Mouse (Mus musculus): ENCODE data around the gene Cdca4. TPM values are rescaled to one million over a fixed set of nuclear protein-coding genes. Genes with fewer than 3 reads are reported as not detected.
"Not testable (repeated sequence)": the region's sequence is repeated elsewhere in the genome, so short reads cannot be mapped to it uniquely, and the experiment has no call there.

Gene Cdca4
- total RNA-seq, 2 experiments from 2014 or later = 11.5 TPM

GRCm38 (mm10) chr12:112832411-112832810, 3.2 kb upstream of the Cdca4 start:
- intact Hi-C loops (cut with DNase I) = no loop called here
- no peak for DNase-seq (ENCODE audit: extremely low spot score in 1 of 2, low spot score in 2 of 2)

DNA sequence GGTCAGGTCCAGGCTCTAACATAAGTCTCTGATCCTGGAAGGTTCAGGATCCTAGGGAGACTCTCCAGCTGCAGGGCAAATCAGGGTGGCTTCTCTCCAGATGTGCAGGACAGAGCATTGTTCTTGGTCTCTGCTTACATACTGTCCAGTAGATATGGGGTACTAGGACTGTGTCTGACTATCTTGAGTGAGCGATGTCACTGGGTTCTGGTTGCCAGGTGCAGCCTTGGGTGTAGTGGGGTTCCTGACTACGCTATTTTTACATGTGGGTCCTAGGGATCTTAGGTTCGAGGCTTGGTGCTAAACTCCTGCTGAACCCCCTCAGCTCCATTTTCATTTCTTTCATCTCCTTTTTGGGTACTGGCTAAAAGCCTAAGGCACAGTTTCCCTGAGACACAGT, 1.3 kb upstream of the Cdca4 start:
- intact Hi-C loops (cut with DNase I) = no loop called here
- no peak for DNase-seq (ENCODE audit: extremely low spot score in 1 of 2, low spot score in 2 of 2)

GRCm38 (mm10) chr12:112830141-112830540, 918 bp upstream of the Cdca4 start:
- no peak for DNase-seq (ENCODE audit: extremely low spot score in 1 of 2, low spot score in 2 of 2)
- intact Hi-C loops (cut with DNase I) = no loop called here

DNA sequence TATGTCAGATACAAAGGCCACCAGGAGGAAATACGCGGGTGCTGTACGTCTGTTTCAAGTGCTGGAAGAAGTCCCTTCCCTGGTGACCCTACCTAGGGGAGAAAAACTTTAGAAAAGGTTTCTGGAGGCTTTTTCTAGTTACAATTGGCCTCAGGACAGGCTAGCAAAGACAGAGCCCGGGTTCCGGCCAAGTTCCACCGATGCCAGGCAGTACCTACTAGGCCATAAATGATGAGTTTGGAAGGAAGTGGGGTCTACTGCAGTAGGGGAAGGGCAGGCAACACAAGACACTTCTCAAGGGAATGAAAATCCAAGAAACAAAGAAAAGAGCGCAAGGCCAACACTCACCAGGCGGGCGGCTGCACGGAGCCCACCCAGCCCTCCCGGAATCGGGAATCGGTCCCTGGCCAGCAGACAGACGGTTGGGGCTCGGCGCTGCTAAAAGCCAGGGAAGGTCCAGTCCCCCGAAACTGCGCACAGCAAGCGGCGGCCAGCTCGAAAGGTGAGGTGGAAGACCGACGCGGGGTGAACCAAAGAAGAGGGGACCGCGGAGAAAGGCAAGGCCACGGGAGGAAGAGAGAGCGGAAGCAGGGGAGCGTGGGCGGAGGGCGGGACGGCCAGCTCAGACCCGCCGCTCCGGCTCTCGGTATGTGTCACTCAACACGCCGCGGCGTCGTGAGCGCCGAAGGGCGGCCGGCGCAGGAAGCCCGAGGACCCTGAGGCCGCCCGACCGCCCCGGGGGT, 551 bp downstream of the Cdca4 start:
- peak in 1 of 2 experiments; percentile 89 for DNase-seq (ENCODE audit: extremely low spot score in 1 of 2, low spot score in 2 of 2)
- intact Hi-C loops (cut with DNase I) = no loop called here

- DNase-seq (ENCODE audit: extremely low spot score in 1 of 2, low spot score in 2 of 2) = no peak
- intact Hi-C loops (cut with DNase I) = no loop called here
Measured at GRCm38 (mm10) chr12:112825901-112826300, 3.3 kb downstream of the Cdca4 start.

DNA sequence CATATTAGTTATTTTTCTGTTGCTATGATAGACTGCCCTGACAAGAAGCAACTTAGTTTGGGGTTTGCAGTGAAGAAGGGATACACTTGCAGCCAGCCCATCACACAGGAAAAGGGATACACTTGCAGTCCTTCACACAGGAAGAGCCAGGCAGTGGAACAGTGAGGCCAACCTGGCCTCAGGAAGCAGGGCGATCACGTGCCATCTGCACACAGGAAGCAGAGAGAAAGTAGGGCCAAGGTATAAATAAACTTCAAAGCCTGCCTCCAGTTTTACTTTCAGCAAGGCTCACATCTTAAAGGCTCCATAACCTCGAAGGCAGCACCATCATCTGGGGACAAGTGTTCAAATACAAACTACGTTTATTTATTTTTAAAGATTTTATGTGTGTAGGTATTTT, 6.0 kb downstream of the Cdca4 start:
- intact Hi-C loops (cut with DNase I) = no loop called here
- DNase-seq (ENCODE audit: extremely low spot score in 1 of 2, low spot score in 2 of 2) = peak in 1 of 2 experiments; percentile 19

GRCm38 (mm10) chr12:112822676-112823075, 6.5 kb downstream of the Cdca4 start:
- intact Hi-C loops (cut with DNase I) = no loop called here
- DNase-seq (ENCODE audit: extremely low spot score in 1 of 2, low spot score in 2 of 2) = peak in 1 of 2 experiments; percentile 14

- intact Hi-C loops (cut with DNase I) = no loop called here
- DNase-seq (ENCODE audit: extremely low spot score in 1 of 2, low spot score in 2 of 2) = no peak
Measured at GRCm38 (mm10) chr12:112821974-112822373, 7.2 kb downstream of the Cdca4 start.

- no peak for DNase-seq (ENCODE audit: extremely low spot score in 1 of 2, low spot score in 2 of 2)
- intact Hi-C loops (cut with DNase I) = no loop called here
Measured at GRCm38 (mm10) chr12:112821216-112821615, 8.0 kb downstream of the Cdca4 start.

DNA sequence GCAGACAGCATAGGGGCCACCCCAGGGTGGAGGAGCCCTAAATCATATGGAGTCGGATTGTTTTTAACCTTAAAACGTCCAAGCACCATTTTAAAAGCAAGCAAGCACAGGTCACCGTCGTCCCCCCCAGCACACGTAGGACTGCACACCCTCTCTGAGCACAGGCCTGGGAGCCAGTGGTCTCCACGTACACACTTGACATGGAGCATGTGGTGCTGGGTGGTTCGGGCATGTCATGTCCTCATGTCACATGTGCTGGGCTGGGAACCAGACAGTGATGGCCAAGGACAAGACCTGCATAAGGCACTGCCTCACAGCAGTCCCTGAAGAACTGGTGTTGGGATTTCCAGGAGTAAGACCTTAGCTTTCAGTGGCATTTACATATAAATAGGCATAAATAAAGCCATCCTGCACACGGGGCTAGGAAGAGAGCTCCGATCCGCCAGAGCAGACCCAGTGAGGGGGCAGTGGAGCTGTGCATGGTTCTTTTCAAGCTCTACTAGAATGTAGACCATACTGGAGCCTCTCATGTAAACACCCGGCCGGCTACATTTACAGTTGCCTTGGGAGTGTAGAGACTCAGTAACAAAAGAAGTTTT, 8.7 kb downstream of the Cdca4 start:
- intact Hi-C loops (cut with DNase I) = no loop called here
- peak in 1 of 2 experiments; percentile 23 for DNase-seq (ENCODE audit: extremely low spot score in 1 of 2, low spot score in 2 of 2)

DNA sequence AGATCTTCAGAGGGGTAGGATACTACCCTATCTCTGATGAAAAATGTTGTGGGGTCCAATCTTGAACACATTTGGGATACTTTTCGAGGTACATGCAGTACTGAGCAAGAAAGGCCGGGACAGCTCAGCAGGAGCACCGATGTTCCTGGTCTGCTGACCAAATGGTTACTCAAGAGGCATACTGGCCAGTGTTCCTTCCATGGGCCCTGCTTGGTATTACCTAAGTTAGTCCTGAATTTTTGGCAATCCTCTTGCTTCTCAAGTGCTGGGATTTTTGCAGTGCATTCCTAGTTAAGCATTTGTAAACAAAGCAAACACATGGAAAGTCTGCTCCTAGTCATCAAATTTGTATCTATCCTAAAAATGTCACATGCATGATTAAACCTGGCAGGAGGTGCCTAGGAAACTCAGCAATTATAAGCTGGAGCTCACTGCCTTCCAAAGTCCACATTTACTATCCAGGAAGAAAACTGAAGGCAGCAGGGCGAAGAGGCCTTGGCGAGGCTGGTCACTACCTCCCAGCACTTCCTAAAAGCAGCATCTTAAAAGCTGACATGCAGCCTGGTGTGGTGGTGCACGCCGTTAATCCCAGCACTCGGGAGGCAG, 10.1 kb downstream of the Cdca4 start:
- peak in 1 of 2 experiments; percentile 8 for DNase-seq (ENCODE audit: extremely low spot score in 1 of 2, low spot score in 2 of 2)
- intact Hi-C loops (cut with DNase I) = no loop called here

DNA sequence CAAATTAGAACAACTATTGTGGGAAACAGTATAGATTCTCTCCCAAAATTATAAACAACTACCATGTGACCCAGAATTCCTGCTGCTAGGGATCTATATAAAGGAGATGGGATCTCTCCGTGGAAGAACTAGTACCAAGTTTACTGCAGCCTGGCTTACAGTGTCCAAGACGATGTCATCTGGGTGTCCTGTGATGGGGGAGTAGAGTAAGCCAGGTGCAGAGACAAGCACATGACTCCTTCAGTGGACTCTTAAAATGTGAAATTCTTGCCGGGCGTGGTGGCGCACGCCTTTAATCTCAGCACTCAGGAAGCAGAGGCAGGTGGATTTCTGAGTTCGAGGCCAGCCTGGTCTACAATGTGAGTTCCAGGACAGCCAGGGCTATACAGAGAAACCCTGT, 12.4 kb downstream of the Cdca4 start:
- DNase-seq (ENCODE audit: extremely low spot score in 1 of 2, low spot score in 2 of 2) = peak in 1 of 2 experiments; percentile 11
- intact Hi-C loops (cut with DNase I) = not testable (repeated sequence)

GRCm38 (mm10) chr12:112816294-112816693, 12.9 kb downstream of the Cdca4 start:
- DNase-seq (ENCODE audit: extremely low spot score in 1 of 2, low spot score in 2 of 2) = peak; percentile 52 to 58
- intact Hi-C loops (cut with DNase I) = no loop called here

GRCm38 (mm10) chr12:112814682-112815470, 14.3 kb downstream of the Cdca4 start:
- intact Hi-C loops (cut with DNase I) = no loop called here
- peak in 1 of 2 experiments; percentile 17 for DNase-seq (ENCODE audit: extremely low spot score in 1 of 2, low spot score in 2 of 2)

GRCm38 (mm10) chr12:112813370-112813769, 15.9 kb downstream of the Cdca4 start:
- DNase-seq (ENCODE audit: extremely low spot score in 1 of 2, low spot score in 2 of 2) = peak in 1 of 2 experiments; percentile 18
- intact Hi-C loops (cut with DNase I) = no loop called here

GRCm38 (mm10) chr12:112810092-112810885, 18.9 kb downstream of the Cdca4 start:
- intact Hi-C loops (cut with DNase I) = no loop called here
- DNase-seq (ENCODE audit: extremely low spot score in 1 of 2, low spot score in 2 of 2) = no peak

GRCm38 (mm10) chr12:112809641-112810040, 19.6 kb downstream of the Cdca4 start:
- intact Hi-C loops (cut with DNase I) = no loop called here
- DNase-seq (ENCODE audit: extremely low spot score in 1 of 2, low spot score in 2 of 2) = no peak

GRCm38 (mm10) chr12:112808587-112809364, 20.4 kb downstream of the Cdca4 start, which contains the start of gene Clba1:
TSS of gene Clba1 (plus strand) at chr12:112808937.
- DNase-seq (ENCODE audit: extremely low spot score in 1 of 2, low spot score in 2 of 2) = peak; percentile 92 to 94
- intact Hi-C loops (cut with DNase I) = no loop called here
